Mouse (Mus musculus) liver, embryonic 14.5 days (tissue): ENCODE measurements around the gene Gm45713.

Experiments
- CTCF ChIP-seq: IDR thresholded peaks from 2 replicates; pipeline ENCODE4 v1.5.1; 2016; ENCODE audit warnings: antibody characterized with exemption, low read depth, control low read depth
- EP300 ChIP-seq: IDR thresholded peaks from 2 replicates; pipeline ENCODE4 v1.6.1; 2016; ENCODE audit warnings: antibody characterized with exemption, low read depth

- no peak for TF ChIP-seq CTCF
- no peak for TF ChIP-seq EP300
These were observed 38.7 kb upstream of the Gm45713 start for GRCm38 (mm10) chr7:45174567-45175280.
